Mouse (Mus musculus) left cerebral cortex, postnatal 4 days (tissue): Measurements from ENCODE around the gene Sema4b. TPM values are rescaled to one million over a fixed set of nuclear protein-coding genes. Genes with fewer than 3 reads are reported as not detected.

ENCODE experiments used
- DNase-seq: peaks from one replicate; pipeline ENCODE4 v3.0.0-alpha.2; 2022
- intact Hi-C: fragments of 180-260 bp; cut with DNase I; formaldehyde crosslinking; loops from one replicate; pipeline ENCODE4 v1.15.1; 2025
- total RNA-seq, 2 experiments: library from RNA; stranded (reverse); gene quantifications; 2 replicates each; pipeline ENCODE4 v1.2.3; 2021

Gene Sema4b
- total RNA-seq, 2 experiments from 2014 or later = 31.4 to 33.9 TPM

GRCm38 (mm10) chr7:80195576-80196263, 9.1 kb downstream of the Sema4b start:
- intact Hi-C loops = loop anchor here (10.0 kb wide), 1 partner anchor 51 kb away; no protein-coding TSS in a partner anchor
- no peak for DNase-seq

- DNase-seq = peak; percentile 45
- intact Hi-C loops = loop anchor here (10.0 kb wide), 1 partner anchor 53 kb away; no protein-coding TSS in a partner anchor
These were observed 10.7 kb downstream of the Sema4b start for GRCm38 (mm10) chr7:80197371-80197770.

GRCm38 (mm10) chr7:80197941-80198778, 11.5 kb downstream of the Sema4b start:
- DNase-seq = peak; percentile 86
- intact Hi-C loops = loop anchor here (10.0 kb wide), 1 partner anchor 53 kb away; no protein-coding TSS in a partner anchor

- intact Hi-C loops = loop anchor here (10.0 kb wide), 1 partner anchor 54 kb away; no protein-coding TSS in a partner anchor
- peak; percentile 46 for DNase-seq
These were observed 12.2 kb downstream of the Sema4b start for GRCm38 (mm10) chr7:80198863-80199262.

GRCm38 (mm10) chr7:80199286-80199685, 12.6 kb downstream of the Sema4b start:
- no peak for DNase-seq
- intact Hi-C loops = loop anchor here (10.0 kb wide), 1 partner anchor 54 kb away; no protein-coding TSS in a partner anchor

- DNase-seq = no peak
- intact Hi-C loops = loop anchor here (10.0 kb wide), 1 partner anchor 55 kb away; no protein-coding TSS in a partner anchor
These were observed 13.4 kb downstream of the Sema4b start for GRCm38 (mm10) chr7:80199851-80200587.

- intact Hi-C loops = no loop called here
These were observed 13.9 kb downstream of the Sema4b start for GRCm38 (mm10) chr7:80200588-80200945.

GRCm38 (mm10) chr7:80200963-80201539, 14.4 kb downstream of the Sema4b start:
- intact Hi-C loops = no loop called here
- DNase-seq = no peak

More at GRCm38 (mm10) chr7:80200588-80200945, 13.9 kb downstream of the Sema4b start:
- DNase-seq = no peak

- DNase-seq = peak; percentile 71
- intact Hi-C loops = no loop called here
These were observed 15.4 kb downstream of the Sema4b start for GRCm38 (mm10) chr7:80201888-80202540.

GRCm38 (mm10) chr7:80202961-80203360, 16.3 kb downstream of the Sema4b start:
- intact Hi-C loops = no loop called here
- DNase-seq = no peak

- intact Hi-C loops = no loop called here
- peak; percentile 38 for DNase-seq
These were observed 17.0 kb downstream of the Sema4b start for GRCm38 (mm10) chr7:80203638-80204096.

GRCm38 (mm10) chr7:80204362-80204761, 17.7 kb downstream of the Sema4b start:
- intact Hi-C loops = no loop called here
- no peak for DNase-seq

GRCm38 (mm10) chr7:80204961-80205360, 18.3 kb downstream of the Sema4b start:
- DNase-seq = no peak
- intact Hi-C loops = no loop called here

GRCm38 (mm10) chr7:80205705-80206589, 19.3 kb downstream of the Sema4b start:
- intact Hi-C loops = no loop called here
- DNase-seq = no peak

- DNase-seq = no peak
- intact Hi-C loops = no loop called here
These were observed 20.7 kb downstream of the Sema4b start for GRCm38 (mm10) chr7:80207314-80207731.

GRCm38 (mm10) chr7:80208026-80208642, 21.5 kb downstream of the Sema4b start:
- DNase-seq = no peak
- intact Hi-C loops = no loop called here

GRCm38 (mm10) chr7:80208738-80209430, 22.2 kb downstream of the Sema4b start:
- intact Hi-C loops = no loop called here
- peak; percentile 42 for DNase-seq

GRCm38 (mm10) chr7:80209669-80210068, 23.0 kb downstream of the Sema4b start:
- intact Hi-C loops = no loop called here
- DNase-seq = no peak
